Mouse (Mus musculus): ENCODE results near the gene Nuf2. TPM values are rescaled to one million over a fixed set of nuclear protein-coding genes. Genes with fewer than 3 reads are reported as not detected.

Gene Nuf2
- total RNA-seq, 2 experiments from 2014 or later, result 11.0 to 12.2 TPM

GRCm38 (mm10) chr1:169482596-169483335 is 48.5 kb downstream of the Nuf2 start:
- no peak for DNase-seq
- intact Hi-C loops (cut with DNase I), result no loop called here

GRCm38 (mm10) chr1:169471185-169471584 is 60.1 kb downstream of the Nuf2 start:
- DNase-seq, result no peak
- intact Hi-C loops (cut with DNase I), result no loop called here

GRCm38 (mm10) chr1:169467791-169468190 is 63.5 kb downstream of the Nuf2 start:
- intact Hi-C loops (cut with DNase I), result no loop called here
- no peak for DNase-seq

DNA sequence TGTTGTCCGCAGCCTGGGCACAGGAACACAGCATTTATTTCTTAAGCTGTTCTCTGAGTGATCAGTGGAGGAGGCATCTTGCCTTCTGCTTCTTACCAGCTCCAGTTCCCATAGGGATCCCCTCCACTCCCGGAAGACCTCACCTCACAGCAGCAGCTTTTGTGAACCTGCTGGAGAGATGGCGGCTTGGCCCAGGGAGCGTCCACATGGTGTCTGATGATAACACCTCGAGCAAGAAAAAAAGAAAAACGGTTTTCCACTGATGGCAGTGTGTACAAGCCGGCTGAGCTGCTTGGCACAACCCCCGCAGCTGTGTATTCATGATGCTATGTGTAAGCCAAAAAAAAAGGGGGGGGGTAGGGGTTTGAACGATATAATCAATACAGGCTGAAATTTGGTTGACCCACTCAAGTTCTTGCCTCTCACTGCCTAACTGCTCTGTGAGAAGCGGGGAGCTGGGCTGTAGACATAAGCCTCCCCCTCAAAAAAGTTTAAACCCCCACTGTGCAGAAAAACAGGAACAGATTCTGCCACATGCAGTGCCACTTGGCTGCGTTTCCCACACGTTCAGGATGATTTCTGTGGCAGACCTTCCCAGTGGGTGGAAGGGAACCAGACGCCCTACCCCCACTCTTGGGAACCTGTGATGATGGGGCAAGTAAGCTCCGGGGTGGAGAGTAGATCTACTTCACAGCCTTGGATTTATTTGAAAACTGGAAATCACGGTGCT is 68.7 kb downstream of the Nuf2 start:
- DNase-seq, result no peak

GRCm38 (mm10) chr1:169459071-169459782 is 72.0 kb downstream of the Nuf2 start:
- peak; percentile 66 to 79 for DNase-seq
- intact Hi-C loops (cut with DNase I), result loop anchor here (2.0 to 5.0 kb wide), 3 partner anchors 104 to 1517 kb away; no protein-coding TSS in a partner anchor

More for the DNA sequence above, 68.7 kb downstream of the Nuf2 start:
- intact Hi-C loops (cut with DNase I), result loop anchor here (5.0 kb wide), 1 partner anchor 1085 kb away; no protein-coding TSS in a partner anchor

Other genes with a start within 250 kb of the Nuf2 start
- gene Rgs5, start 124.0 kb upstream of the Nuf2 start, total RNA-seq (2021), result 100 to 1,000 TPM; 381 to 439 TPM
- gene Rgs4, start 216.2 kb upstream of the Nuf2 start, total RNA-seq (2021), result 10 to 100 TPM; 13.4 to 19.0 TPM

Data from heart, postnatal 10 days (tissue).